Mouse (Mus musculus): Measurements from ENCODE around the gene Jazf1. TPM values are rescaled to one million over a fixed set of nuclear protein-coding genes. Genes with fewer than 3 reads are reported as not detected.

Jazf1 gene
- polyA plus RNA-seq (2015; fragmentation: Nextera tagmentation; extraction: Ambion mirVana) = 55.9 and 59.3 TPM in 2 replicates

DNA sequence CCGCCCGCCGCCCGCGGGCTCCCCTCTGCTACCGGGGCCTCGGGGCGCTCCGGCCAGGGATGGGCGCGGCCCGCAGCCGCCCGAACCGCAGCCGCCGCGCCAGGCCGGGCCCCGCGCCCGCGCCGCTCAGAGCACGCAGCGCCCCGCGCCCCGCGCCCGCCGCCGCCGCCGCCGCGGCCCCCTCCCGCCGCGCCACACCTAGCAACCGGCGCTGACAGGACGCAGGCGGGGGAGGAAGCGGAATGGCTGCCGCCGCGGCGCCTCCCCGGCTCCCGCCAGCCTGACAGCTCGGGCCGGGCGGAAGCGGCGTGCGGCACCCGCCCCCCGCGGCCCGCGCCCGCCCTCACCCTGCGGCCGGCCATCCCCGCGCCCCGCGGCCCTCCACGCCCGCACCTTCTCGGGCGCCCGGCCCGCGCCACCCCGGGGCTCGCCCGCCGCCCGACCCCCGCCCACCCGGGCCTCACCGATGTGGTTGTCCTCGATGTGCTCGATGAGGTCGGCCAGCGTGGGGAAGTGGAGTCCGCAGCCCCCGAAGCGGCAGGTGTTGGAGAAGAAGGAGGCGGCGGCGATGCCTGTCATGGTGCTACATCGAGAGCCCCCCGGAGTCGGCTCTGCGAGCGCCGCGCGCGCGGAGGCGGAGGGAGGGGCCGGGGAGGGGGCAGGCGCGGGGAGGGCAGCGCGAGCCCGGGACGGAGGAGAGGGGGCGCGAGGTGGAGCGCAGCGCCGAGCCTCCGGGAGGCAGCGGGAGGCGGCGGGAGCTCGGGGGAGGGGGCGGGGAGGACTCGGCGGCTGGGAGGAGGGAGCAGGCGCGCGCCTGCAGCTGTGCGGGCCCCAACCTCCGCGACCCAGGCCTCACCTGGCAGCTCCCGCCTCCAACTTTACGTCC is at the start of gene Jazf1:
Gene Jazf1, minus strand, starts transcription at position 643 of the 886 bp plus-strand sequence.
- peak; percentile 87 for ATAC-seq
- Histone ChIP-seq H3K27me3 (ENCODE audit: control insufficient read depth, insufficient read depth, low read depth, low read length) (no peaks in the 10 kb centered on the region; the same call in 1 of the 2 replicates), H3K9ac (ENCODE audit: low read depth, low read length) (peak within 1 kb of the TSS; percentile 97), H3K4me3 (ENCODE audit: low read depth, low read length) (peak within 1 kb of the TSS; percentile 89), H3K4me1 (ENCODE audit: control insufficient read depth, insufficient read depth, low read length) (peaks cover 14% of the 10 kb centered on the region), H3K27ac (ENCODE audit: low read length) (peak within 1 kb of the TSS; percentile 94), H3K9me3 (replicated peaks; ENCODE audit: control insufficient read depth, low read length, poor library complexity, severe bottlenecking) (no peaks in the 10 kb centered on the region), H3K4me2 (ENCODE audit: low read length) (peak within 1 kb of the TSS; percentile 83), H3K36me3 (ENCODE audit: control insufficient read depth, insufficient read depth, low read length) (no peaks in the 10 kb centered on the region)
- WGBS = 1% methylated on average over 37 of the region's 133 CpGs

- WGBS = 53% methylated on average over 1 of the region's 1 CpGs
- Histone ChIP-seq H3K4me2 (ENCODE audit: low read length) (no peak overlapping the region), H3K36me3 (ENCODE audit: control insufficient read depth, insufficient read depth, low read length) (no peaks in the 10 kb centered on the region), H3K27ac (ENCODE audit: low read length) (no peak overlapping the region), H3K9ac (ENCODE audit: low read depth, low read length) (no peak overlapping the region), H3K4me3 (ENCODE audit: low read depth, low read length) (no peak overlapping the region), H3K27me3 (ENCODE audit: control insufficient read depth, insufficient read depth, low read depth, low read length) (no peaks in the 10 kb centered on the region), H3K9me3 (replicated peaks; ENCODE audit: control insufficient read depth, low read length, poor library complexity, severe bottlenecking) (no peaks in the 10 kb centered on the region), H3K4me1 (ENCODE audit: control insufficient read depth, insufficient read depth, low read length) (no peaks in the 10 kb centered on the region)
- ATAC-seq = no peak
Measured at GRCm38 (mm10) chr6:53117855-53118254, 49.4 kb upstream of the Jazf1 start.

DNA sequence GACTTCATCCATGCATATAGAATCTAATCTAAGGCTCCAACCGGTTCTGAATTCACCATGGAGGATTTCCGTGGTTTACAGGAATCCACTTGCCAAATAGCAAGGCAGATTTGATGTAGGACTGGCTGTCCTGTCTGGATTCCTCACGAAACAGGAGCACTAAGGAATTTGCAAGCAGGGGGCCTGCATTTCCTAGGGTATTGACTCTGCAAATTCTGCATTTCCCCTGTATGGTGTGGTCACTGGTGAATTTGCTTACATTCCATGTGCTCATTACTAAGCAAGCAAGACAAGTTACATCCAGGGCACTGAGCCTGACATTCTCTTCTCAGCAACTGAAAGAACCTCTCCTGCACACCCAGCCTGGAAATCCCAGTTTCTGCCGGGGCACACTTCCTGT is 18.4 kb upstream of the Jazf1 start:
- no peak for ATAC-seq
- 57% methylated on average over 4 of the region's 4 CpGs for WGBS

DNA sequence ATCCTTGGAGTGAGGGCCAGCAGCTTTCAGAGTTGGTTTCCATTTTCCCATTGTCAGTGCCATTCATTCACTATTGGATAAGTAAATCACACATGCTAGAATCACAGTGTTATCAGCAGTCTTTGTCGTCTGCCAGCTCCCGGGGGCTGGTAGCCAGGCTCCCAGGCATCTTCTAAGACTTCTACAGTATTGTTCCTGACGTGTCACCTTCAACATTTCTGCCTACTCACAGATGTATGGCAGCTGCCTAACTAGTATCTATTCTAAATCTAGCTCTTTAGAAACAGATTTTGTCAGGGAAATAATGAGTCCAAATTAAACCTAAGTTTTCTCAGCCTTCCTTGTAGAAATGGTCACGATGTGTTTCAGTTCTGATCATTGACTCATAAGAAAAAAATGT is 12.8 kb upstream of the Jazf1 start:
- no peaks in the 10 kb centered on the region; the same call in 1 of the 2 replicates for H3K9me3 ChIP-seq (replicated peaks; ENCODE audit: control insufficient read depth, low read length, poor library complexity, severe bottlenecking)
- H3K4me3 ChIP-seq (ENCODE audit: low read depth, low read length) = no peak overlapping the region
- WGBS = 78% methylated on average over 4 of the region's 4 CpGs
- no peaks in the 10 kb centered on the region for H3K4me1 ChIP-seq (ENCODE audit: control insufficient read depth, insufficient read depth, low read length)
- ATAC-seq = no peak
- H3K36me3 ChIP-seq (ENCODE audit: control insufficient read depth, insufficient read depth, low read length) = no peaks in the 10 kb centered on the region
- H3K4me2 ChIP-seq (ENCODE audit: low read length) = no peak overlapping the region
- H3K9ac ChIP-seq (ENCODE audit: low read depth, low read length) = no peak overlapping the region
- H3K27me3 ChIP-seq (ENCODE audit: control insufficient read depth, insufficient read depth, low read depth, low read length) = no peaks in the 10 kb centered on the region
- no peak overlapping the region for H3K27ac ChIP-seq (ENCODE audit: low read length)

More for the DNA sequence above, 18.4 kb upstream of the Jazf1 start:
- H3K27ac ChIP-seq (ENCODE audit: low read length) = no peak overlapping the region
- H3K27me3 ChIP-seq (ENCODE audit: control insufficient read depth, insufficient read depth, low read depth, low read length) = no peaks in the 10 kb centered on the region
- H3K4me3 ChIP-seq (ENCODE audit: low read depth, low read length) = no peak overlapping the region
- no peak overlapping the region for H3K9ac ChIP-seq (ENCODE audit: low read depth, low read length)
- H3K36me3 ChIP-seq (ENCODE audit: control insufficient read depth, insufficient read depth, low read length) = no peaks in the 10 kb centered on the region
- no peaks in the 10 kb centered on the region for H3K4me1 ChIP-seq (ENCODE audit: control insufficient read depth, insufficient read depth, low read length)
- no peaks in the 10 kb centered on the region; the same call in 1 of the 2 replicates for H3K9me3 ChIP-seq (replicated peaks; ENCODE audit: control insufficient read depth, low read length, poor library complexity, severe bottlenecking)
- no peak overlapping the region for H3K4me2 ChIP-seq (ENCODE audit: low read length)

DNA sequence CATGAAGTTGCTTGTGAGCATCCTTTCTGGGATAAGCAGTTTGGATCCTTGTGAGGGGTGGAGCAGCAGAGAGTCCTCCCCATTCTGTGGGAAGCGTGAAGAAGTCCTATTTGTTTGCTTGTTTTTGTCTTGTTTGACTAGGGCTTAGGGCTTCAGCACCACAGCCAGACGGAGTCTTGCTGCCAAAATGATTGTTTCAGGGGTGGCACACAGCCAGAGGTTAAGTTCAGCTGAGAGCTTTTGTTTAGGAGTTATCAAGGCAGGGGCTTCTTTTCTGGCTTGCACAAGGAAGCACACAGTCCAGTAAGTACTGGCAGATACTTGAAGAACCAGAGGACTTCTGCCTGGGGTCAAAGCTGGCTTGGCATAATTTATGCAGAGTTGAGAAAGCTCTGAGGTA is 10.2 kb upstream of the Jazf1 start:
- no peak overlapping the region for H3K4me3 ChIP-seq (ENCODE audit: low read depth, low read length)
- no peaks in the 10 kb centered on the region for H3K9me3 ChIP-seq (replicated peaks; ENCODE audit: control insufficient read depth, low read length, poor library complexity, severe bottlenecking)
- no peaks in the 10 kb centered on the region for H3K27me3 ChIP-seq (ENCODE audit: control insufficient read depth, insufficient read depth, low read depth, low read length)
- no peak overlapping the region for H3K4me2 ChIP-seq (ENCODE audit: low read length)
- no peak overlapping the region for H3K27ac ChIP-seq (ENCODE audit: low read length)
- ATAC-seq = no peak
- H3K36me3 ChIP-seq (ENCODE audit: control insufficient read depth, insufficient read depth, low read length) = no peaks in the 10 kb centered on the region
- H3K9ac ChIP-seq (ENCODE audit: low read depth, low read length) = no peak overlapping the region
- no peaks in the 10 kb centered on the region for H3K4me1 ChIP-seq (ENCODE audit: control insufficient read depth, insufficient read depth, low read length)
- 8% methylated on average over 2 of the region's 2 CpGs for whole genome bisulfite sequencing

- Histone ChIP-seq H3K4me3 (ENCODE audit: low read depth, low read length) (no peak overlapping the region), H3K4me2 (ENCODE audit: low read length) (no peak overlapping the region), H3K27me3 (ENCODE audit: control insufficient read depth, insufficient read depth, low read depth, low read length) (no peaks in the 10 kb centered on the region; the same call in 1 of the 2 replicates), H3K9me3 (replicated peaks; ENCODE audit: control insufficient read depth, low read length, poor library complexity, severe bottlenecking) (no peaks in the 10 kb centered on the region), H3K9ac (ENCODE audit: low read depth, low read length) (no peak overlapping the region), H3K27ac (ENCODE audit: low read length) (no peak overlapping the region), H3K36me3 (ENCODE audit: control insufficient read depth, insufficient read depth, low read length) (no peaks in the 10 kb centered on the region), H3K4me1 (ENCODE audit: control insufficient read depth, insufficient read depth, low read length) (peaks cover 14% of the 10 kb centered on the region)
- no peak for ATAC-seq
- 83% methylated on average over 6 of the region's 6 CpGs for whole genome bisulfite sequencing
Measured at GRCm38 (mm10) chr6:53071732-53072131, 3.3 kb upstream of the Jazf1 start.

- 34% methylated on average over 5 of the region's 5 CpGs for WGBS
- Histone ChIP-seq H3K27ac (ENCODE audit: low read length) (no peak overlapping the region), H3K27me3 (ENCODE audit: control insufficient read depth, insufficient read depth, low read depth, low read length) (no peaks in the 10 kb centered on the region; the same call in 1 of the 2 replicates), H3K9me3 (replicated peaks; ENCODE audit: control insufficient read depth, low read length, poor library complexity, severe bottlenecking) (no peaks in the 10 kb centered on the region), H3K4me2 (ENCODE audit: low read length) (no peak overlapping the region), H3K4me1 (ENCODE audit: control insufficient read depth, insufficient read depth, low read length) (peaks cover 14% of the 10 kb centered on the region), H3K9ac (ENCODE audit: low read depth, low read length) (no peak overlapping the region), H3K36me3 (ENCODE audit: control insufficient read depth, insufficient read depth, low read length) (no peaks in the 10 kb centered on the region), H3K4me3 (ENCODE audit: low read depth, low read length) (no peak overlapping the region)
- ATAC-seq = no peak
Measured at GRCm38 (mm10) chr6:53069976-53070575, 1.6 kb upstream of the Jazf1 start.

DNA sequence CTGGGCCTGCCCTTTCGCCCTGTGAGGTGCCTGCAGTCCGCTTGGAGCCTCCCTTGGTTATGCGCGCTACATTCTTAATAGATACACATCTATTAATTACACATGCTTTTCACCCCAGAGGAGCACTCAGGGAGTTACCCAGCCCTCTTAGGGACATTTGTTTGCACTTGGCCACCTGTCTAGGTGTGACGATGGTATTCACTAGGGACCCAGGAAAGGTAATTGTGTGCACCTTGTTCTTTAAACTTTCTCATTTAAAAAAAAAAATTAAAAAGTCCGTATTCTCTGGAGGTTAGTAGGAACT is 396 bp upstream of the Jazf1 start:
- ATAC-seq = no peak
- WGBS = 2% methylated on average over 6 of the region's 6 CpGs
- peak overlapping the region; percentile 89 for H3K4me3 ChIP-seq (ENCODE audit: low read depth, low read length)
- peak overlapping the region; percentile 97 for H3K9ac ChIP-seq (ENCODE audit: low read depth, low read length)
- H3K27ac ChIP-seq (ENCODE audit: low read length) = peak overlapping the region; percentile 94
- no peaks in the 10 kb centered on the region for H3K9me3 ChIP-seq (replicated peaks; ENCODE audit: control insufficient read depth, low read length, poor library complexity, severe bottlenecking)
- peaks cover 14% of the 10 kb centered on the region for H3K4me1 ChIP-seq (ENCODE audit: control insufficient read depth, insufficient read depth, low read length)
- H3K4me2 ChIP-seq (ENCODE audit: low read length) = peak overlapping the region; percentile 83
- no peaks in the 10 kb centered on the region for H3K36me3 ChIP-seq (ENCODE audit: control insufficient read depth, insufficient read depth, low read length)
- H3K27me3 ChIP-seq (ENCODE audit: control insufficient read depth, insufficient read depth, low read depth, low read length) = no peaks in the 10 kb centered on the region; the same call in 1 of the 2 replicates

- H3K4me2 ChIP-seq (ENCODE audit: low read length) = peak overlapping the region; percentile 83
- no peaks in the 10 kb centered on the region for H3K9me3 ChIP-seq (replicated peaks; ENCODE audit: control insufficient read depth, low read length, poor library complexity, severe bottlenecking)
- H3K9ac ChIP-seq (ENCODE audit: low read depth, low read length) = peak overlapping the region; percentile 97
- peak overlapping the region; percentile 89 for H3K4me3 ChIP-seq (ENCODE audit: low read depth, low read length)
- WGBS = 2% methylated on average over 28 of the region's 41 CpGs
- no peaks in the 10 kb centered on the region; the same call in 1 of the 2 replicates for H3K27me3 ChIP-seq (ENCODE audit: control insufficient read depth, insufficient read depth, low read depth, low read length)
- ATAC-seq = peak; percentile 54
- H3K27ac ChIP-seq (ENCODE audit: low read length) = peak overlapping the region; percentile 94
- H3K4me1 ChIP-seq (ENCODE audit: control insufficient read depth, insufficient read depth, low read length) = peaks cover 14% of the 10 kb centered on the region
- H3K36me3 ChIP-seq (ENCODE audit: control insufficient read depth, insufficient read depth, low read length) = no peaks in the 10 kb centered on the region
Measured at GRCm38 (mm10) chr6:53067446-53067988, 914 bp downstream of the Jazf1 start.
